Mouse (Mus musculus): ENCODE measurements at regions not wholly inside any gene's neighbourhood (a gene's known extent, or its start where the extent isn't known, plus 50 kb on each side); places are given as distances from the start of the nearest gene placed in this dataset.

DNA sequence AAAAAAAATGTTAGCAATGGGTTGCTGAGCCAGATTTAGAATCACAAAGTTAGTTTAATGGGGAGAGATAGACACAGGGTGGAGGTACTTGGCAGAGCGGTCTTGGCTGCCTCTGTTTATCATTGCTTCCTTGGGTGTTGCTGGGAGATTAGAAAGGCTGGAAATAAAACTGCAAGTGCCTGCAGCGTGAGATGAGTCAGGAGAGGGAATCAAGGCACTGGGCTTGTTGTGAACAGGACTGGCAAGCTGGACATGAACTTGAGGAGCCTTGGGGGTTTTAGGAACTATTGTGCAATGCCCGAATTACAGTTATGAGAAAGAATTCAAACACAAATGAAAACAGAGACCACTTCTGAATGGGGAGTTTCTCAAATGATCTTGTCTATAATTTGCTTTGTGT is 102.8 kb downstream of the Tmx1 start:
- WGBS = 60% methylated on average over 3 of the region's 3 CpGs
- DNase-seq (ENCODE audit: low spot score) (no peak), ATAC-seq (ENCODE audit: low FRiP score, low read depth) (no peak)
- no peaks in the 10 kb centered on the region for H3K27me3 ChIP-seq (ENCODE audit: control insufficient read depth, insufficient read depth, low read length)
- no peak overlapping the region for H3K9ac ChIP-seq (ENCODE audit: low read depth, low read length, severe bottlenecking)
- TF ChIP-seq POLR2A (IDR thresholded peaks at IDR 0.05; ENCODE audit: borderline replicate concordance, extremely low read depth, insufficient read depth, insufficient read length) = no peak
- H3K4me3 ChIP-seq (replicated peaks; ENCODE audit: low read length) = no peak overlapping the region
- no peaks in the 10 kb centered on the region for H3K36me3 ChIP-seq (ENCODE audit: control insufficient read depth, insufficient read depth, low read length)
- no peak overlapping the region for H3K4me2 ChIP-seq (replicated peaks; ENCODE audit: low read depth, low read length, severe bottlenecking)
- H3K4me1 ChIP-seq (ENCODE audit: control insufficient read depth, insufficient read depth, low read length) = no peaks in the 10 kb centered on the region
- no peak overlapping the region for H3K27ac ChIP-seq (replicated peaks; ENCODE audit: low read depth, low read length)
- H3K9me3 ChIP-seq (ENCODE audit: control insufficient read depth, low read length) = no peaks in the 10 kb centered on the region

DNA sequence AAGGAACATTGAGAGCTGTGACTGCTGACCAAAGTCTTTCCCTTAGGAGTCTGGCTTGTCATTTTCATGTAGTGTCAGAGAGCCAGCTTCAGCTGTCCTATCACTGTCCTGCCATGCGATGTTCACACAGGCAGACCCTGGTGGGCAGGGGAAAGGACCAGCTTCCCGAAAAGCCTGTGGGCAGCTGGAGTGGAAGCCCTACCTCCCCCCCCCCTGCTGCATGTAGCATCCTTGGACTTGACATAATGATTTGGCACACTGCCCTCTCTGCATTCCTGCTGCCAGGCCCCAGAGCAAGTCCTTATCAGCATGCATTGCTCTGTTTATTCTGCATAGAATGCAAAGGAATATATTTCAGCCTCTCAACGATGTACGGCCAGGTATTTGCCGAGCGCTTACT is 103.9 kb downstream of the Tmx1 start:
- H3K4me2 ChIP-seq (replicated peaks; ENCODE audit: low read depth, low read length, severe bottlenecking) = no peak overlapping the region
- DNase-seq (ENCODE audit: low spot score) (no peak), ATAC-seq (ENCODE audit: low FRiP score, low read depth) (no peak)
- H3K27me3 ChIP-seq (ENCODE audit: control insufficient read depth, insufficient read depth, low read length) = no peaks in the 10 kb centered on the region
- no peaks in the 10 kb centered on the region for H3K4me1 ChIP-seq (ENCODE audit: control insufficient read depth, insufficient read depth, low read length)
- no peak overlapping the region for H3K9ac ChIP-seq (ENCODE audit: low read depth, low read length, severe bottlenecking)
- no peak overlapping the region for H3K4me3 ChIP-seq (replicated peaks; ENCODE audit: low read length)
- H3K27ac ChIP-seq (replicated peaks; ENCODE audit: low read depth, low read length) = no peak overlapping the region
- H3K36me3 ChIP-seq (ENCODE audit: control insufficient read depth, insufficient read depth, low read length) = no peaks in the 10 kb centered on the region
- no peak for TF ChIP-seq POLR2A (IDR thresholded peaks at IDR 0.05; ENCODE audit: borderline replicate concordance, extremely low read depth, insufficient read depth, insufficient read length)
- WGBS = 83% methylated on average over 6 of the region's 6 CpGs
- no peaks in the 10 kb centered on the region for H3K9me3 ChIP-seq (ENCODE audit: control insufficient read depth, low read length)

DNA sequence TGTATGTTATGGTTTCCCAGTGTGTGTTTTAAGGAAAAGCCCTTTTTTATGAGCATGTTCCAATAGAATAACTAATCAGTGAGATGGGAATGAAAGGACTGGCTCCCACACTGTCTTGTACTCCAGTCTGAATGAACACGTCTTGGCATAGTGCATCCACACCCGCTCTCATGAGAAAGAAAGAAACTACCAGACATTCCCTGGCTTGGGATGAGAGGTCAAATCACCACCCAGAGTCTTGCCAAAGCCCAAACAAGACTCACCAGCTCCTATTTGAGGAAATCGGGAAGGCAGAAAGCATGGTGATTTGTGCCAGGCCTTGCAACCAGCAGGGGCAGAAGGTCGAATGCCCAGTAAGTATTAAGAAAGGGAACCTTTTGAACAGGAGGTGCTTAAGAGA is 110.6 kb downstream of the Tmx1 start:
- 88% methylated on average over 4 of the region's 4 CpGs for WGBS
- Histone ChIP-seq H3K27me3 (ENCODE audit: control insufficient read depth, insufficient read depth, low read length) (no peaks in the 10 kb centered on the region), H3K36me3 (ENCODE audit: control insufficient read depth, insufficient read depth, low read length) (no peaks in the 10 kb centered on the region), H3K4me1 (ENCODE audit: control insufficient read depth, insufficient read depth, low read length) (no peaks in the 10 kb centered on the region), H3K4me3 (replicated peaks; ENCODE audit: low read length) (no peak overlapping the region), H3K9me3 (ENCODE audit: control insufficient read depth, low read length) (no peaks in the 10 kb centered on the region), H3K9ac (ENCODE audit: low read depth, low read length, severe bottlenecking) (no peak overlapping the region), H3K27ac (replicated peaks; ENCODE audit: low read depth, low read length) (no peak overlapping the region), H3K4me2 (replicated peaks; ENCODE audit: low read depth, low read length, severe bottlenecking) (no peak overlapping the region)
- ATAC-seq (ENCODE audit: low FRiP score, low read depth) = no peak
- TF ChIP-seq POLR2A (IDR thresholded peaks at IDR 0.05; ENCODE audit: borderline replicate concordance, extremely low read depth, insufficient read depth, insufficient read length) = no peak
- DNase-seq (ENCODE audit: low spot score) = no peak

DNA sequence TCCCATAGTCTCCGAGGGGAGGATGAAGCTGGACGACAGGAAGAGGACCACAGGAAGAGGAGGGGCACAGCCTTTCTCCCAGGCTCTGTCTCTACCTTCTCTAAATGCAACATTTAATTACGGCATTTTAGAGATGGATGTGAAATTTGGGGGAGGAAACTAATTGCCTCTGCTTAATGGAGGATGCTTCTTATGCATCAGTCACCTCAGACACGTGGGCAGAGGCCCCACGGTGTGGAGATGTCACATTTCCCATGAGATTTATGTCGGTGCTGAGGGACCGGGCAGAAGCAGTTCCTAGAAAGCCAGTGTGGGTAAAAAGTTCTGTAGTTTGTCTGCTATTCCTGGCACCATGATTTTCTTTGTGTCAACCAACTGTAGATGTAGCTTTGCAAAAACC is 122.8 kb downstream of the Tmx1 start:
- no peaks in the 10 kb centered on the region for H3K27me3 ChIP-seq (ENCODE audit: control insufficient read depth, insufficient read depth, low read length)
- no peak overlapping the region for H3K9ac ChIP-seq (ENCODE audit: low read depth, low read length, severe bottlenecking)
- TF ChIP-seq POLR2A (IDR thresholded peaks at IDR 0.05; ENCODE audit: borderline replicate concordance, extremely low read depth, insufficient read depth, insufficient read length) = no peak
- no peak for DNase-seq (ENCODE audit: low spot score)
- no peak overlapping the region for H3K27ac ChIP-seq (replicated peaks; ENCODE audit: low read depth, low read length)
- 51% methylated on average over 7 of the region's 7 CpGs for WGBS
- no peak for ATAC-seq (ENCODE audit: low FRiP score, low read depth)
- no peaks in the 10 kb centered on the region for H3K36me3 ChIP-seq (ENCODE audit: control insufficient read depth, insufficient read depth, low read length)
- no peaks in the 10 kb centered on the region for H3K9me3 ChIP-seq (ENCODE audit: control insufficient read depth, low read length)
- H3K4me2 ChIP-seq (replicated peaks; ENCODE audit: low read depth, low read length, severe bottlenecking) = no peak overlapping the region
- H3K4me3 ChIP-seq (replicated peaks; ENCODE audit: low read length) = no peak overlapping the region
- H3K4me1 ChIP-seq (ENCODE audit: control insufficient read depth, insufficient read depth, low read length) = peaks cover 7% of the 10 kb centered on the region; the same call in 1 of the 2 replicates

DNA sequence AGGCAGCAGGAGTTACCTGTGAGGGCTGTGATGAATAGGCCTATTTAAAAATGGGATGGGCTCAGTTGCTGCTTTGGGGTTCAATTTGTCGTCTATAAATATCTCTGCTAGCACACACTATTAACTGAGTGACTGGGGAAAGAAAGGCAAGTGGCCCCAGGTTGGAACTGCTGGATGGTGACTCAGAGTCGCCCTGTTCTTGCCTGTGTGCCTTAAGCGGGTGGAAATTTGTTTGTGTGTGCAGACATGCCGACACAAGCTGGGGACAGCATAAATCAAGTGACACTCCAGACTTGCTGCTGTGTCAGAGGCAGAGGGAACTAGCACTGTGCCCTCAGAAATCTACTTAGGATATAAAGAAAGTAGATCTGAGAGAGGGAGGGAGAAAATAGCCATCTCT is 124.9 kb downstream of the Tmx1 start:
- H3K9me3 ChIP-seq (ENCODE audit: control insufficient read depth, low read length) = 0 out of 2 replicates have a peak, but pooled peaks cover 3% of the 10 kb centered on the region
- no peak for DNase-seq (ENCODE audit: low spot score)
- no peaks in the 10 kb centered on the region for H3K36me3 ChIP-seq (ENCODE audit: control insufficient read depth, insufficient read depth, low read length)
- H3K4me3 ChIP-seq (replicated peaks; ENCODE audit: low read length) = no peak overlapping the region
- no peak overlapping the region for H3K4me2 ChIP-seq (replicated peaks; ENCODE audit: low read depth, low read length, severe bottlenecking)
- peaks cover 7% of the 10 kb centered on the region; the same call in 1 of the 2 replicates for H3K4me1 ChIP-seq (ENCODE audit: control insufficient read depth, insufficient read depth, low read length)
- WGBS = 55% methylated on average over 4 of the region's 4 CpGs
- TF ChIP-seq POLR2A (IDR thresholded peaks at IDR 0.05; ENCODE audit: borderline replicate concordance, extremely low read depth, insufficient read depth, insufficient read length) = no peak
- no peak overlapping the region for H3K27ac ChIP-seq (replicated peaks; ENCODE audit: low read depth, low read length)
- no peak for ATAC-seq (ENCODE audit: low FRiP score, low read depth)
- no peak overlapping the region for H3K9ac ChIP-seq (ENCODE audit: low read depth, low read length, severe bottlenecking)
- no peaks in the 10 kb centered on the region for H3K27me3 ChIP-seq (ENCODE audit: control insufficient read depth, insufficient read depth, low read length)

Measured in limb, embryonic 14.5 days (tissue).